Mouse (Mus musculus): Measurements from ENCODE around the gene Sod2. TPM values are rescaled to one million over a fixed set of nuclear protein-coding genes. Genes with fewer than 3 reads are reported as not detected.

The Sod2 gene
- polyA plus RNA-seq, 1 experiment from 2014 or later: 120 TPM

DNA sequence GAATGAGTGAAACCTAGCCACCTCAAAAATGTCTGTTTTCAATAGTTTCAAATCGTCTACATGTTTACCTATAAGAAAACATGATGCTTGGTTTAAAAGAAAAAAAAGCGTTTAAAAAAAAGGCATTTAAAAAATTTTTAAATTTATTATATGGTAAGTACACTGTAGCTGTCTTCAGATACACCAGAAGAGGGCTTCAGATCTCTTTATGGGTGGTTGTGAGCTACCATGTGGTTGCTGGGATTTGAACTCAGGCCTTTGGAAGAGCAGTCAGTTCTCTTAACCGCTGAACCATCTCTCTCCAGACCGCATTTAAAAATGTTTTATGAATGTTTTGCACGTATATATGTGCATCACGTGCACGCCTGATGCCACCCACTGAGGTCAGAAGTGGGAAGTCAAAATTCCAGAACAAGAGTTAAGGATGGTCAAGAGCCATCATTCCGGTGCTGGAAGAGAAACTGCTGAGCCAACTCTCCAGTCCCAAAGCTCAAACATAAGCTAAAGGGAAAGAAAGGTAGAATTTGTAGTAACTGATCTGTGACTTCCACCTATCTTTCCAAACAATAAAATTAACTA lies 16.0 kb upstream of the Sod2 start:
- peak overlapping the region; percentile 99 for H3K9ac ChIP-seq (ENCODE audit: low read depth, low read length)
- no peaks in the 10 kb centered on the region for H3K36me3 ChIP-seq (ENCODE audit: control insufficient read depth, insufficient read depth, low read length)
- H3K4me3 ChIP-seq (ENCODE audit: low read depth, low read length): peak overlapping the region; percentile 98
- no peaks in the 10 kb centered on the region for H3K27me3 ChIP-seq (ENCODE audit: control insufficient read depth, insufficient read depth, low read length)
- peak overlapping the region; percentile 57 for H3K4me2 ChIP-seq (replicated peaks; ENCODE audit: low read depth, low read length)
- no peaks in the 10 kb centered on the region for H3K4me1 ChIP-seq (replicated peaks; ENCODE audit: control insufficient read depth, insufficient read depth, low read length)
- no peak for ATAC-seq (ENCODE audit: low FRiP score)
- 65% methylated on average over 8 of the region's 8 CpGs for WGBS
- H3K27ac ChIP-seq (ENCODE audit: low read depth, low read length): no peak overlapping the region
- DNase-seq (ENCODE audit: low spot score): peak; percentile 15
- H3K9me3 ChIP-seq (ENCODE audit: control insufficient read depth, low read length): no peaks in the 10 kb centered on the region

DNA sequence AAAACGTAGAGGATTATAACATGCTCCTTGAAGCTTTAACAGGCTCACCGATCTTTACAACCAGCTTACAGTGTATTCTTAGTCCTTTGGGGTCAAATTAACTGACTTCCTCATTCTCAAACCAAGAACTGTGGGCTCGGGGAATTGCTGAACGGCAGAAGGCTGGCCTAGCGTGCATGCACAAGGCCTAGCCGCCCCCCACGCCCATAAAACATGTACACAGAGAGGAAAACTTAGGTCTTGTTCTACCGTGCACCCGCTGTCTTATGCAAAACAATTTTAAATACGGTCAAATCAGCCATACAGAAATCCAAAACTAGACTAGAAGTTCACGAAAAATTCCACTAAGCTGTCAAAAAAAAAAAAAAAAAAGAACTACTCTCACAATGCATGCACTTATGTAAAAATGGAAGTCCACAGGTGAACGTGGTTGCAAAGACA lies 15.4 kb upstream of the Sod2 start:
- H3K4me1 ChIP-seq (replicated peaks; ENCODE audit: control insufficient read depth, insufficient read depth, low read length): no peaks in the 10 kb centered on the region
- no peak for ATAC-seq (ENCODE audit: low FRiP score)
- no peaks in the 10 kb centered on the region for H3K9me3 ChIP-seq (ENCODE audit: control insufficient read depth, low read length)
- H3K27ac ChIP-seq (ENCODE audit: low read depth, low read length): peak overlapping the region; percentile 99
- H3K36me3 ChIP-seq (ENCODE audit: control insufficient read depth, insufficient read depth, low read length): no peaks in the 10 kb centered on the region
- peak overlapping the region; percentile 99 for H3K9ac ChIP-seq (ENCODE audit: low read depth, low read length)
- DNase-seq (ENCODE audit: low spot score): peak; percentile 40
- peak overlapping the region; percentile 98 for H3K4me3 ChIP-seq (ENCODE audit: low read depth, low read length)
- WGBS: 6% methylated on average over 12 of the region's 12 CpGs
- peak overlapping the region; percentile 57 for H3K4me2 ChIP-seq (replicated peaks; ENCODE audit: low read depth, low read length)
- no peaks in the 10 kb centered on the region for H3K27me3 ChIP-seq (ENCODE audit: control insufficient read depth, insufficient read depth, low read length)

DNA sequence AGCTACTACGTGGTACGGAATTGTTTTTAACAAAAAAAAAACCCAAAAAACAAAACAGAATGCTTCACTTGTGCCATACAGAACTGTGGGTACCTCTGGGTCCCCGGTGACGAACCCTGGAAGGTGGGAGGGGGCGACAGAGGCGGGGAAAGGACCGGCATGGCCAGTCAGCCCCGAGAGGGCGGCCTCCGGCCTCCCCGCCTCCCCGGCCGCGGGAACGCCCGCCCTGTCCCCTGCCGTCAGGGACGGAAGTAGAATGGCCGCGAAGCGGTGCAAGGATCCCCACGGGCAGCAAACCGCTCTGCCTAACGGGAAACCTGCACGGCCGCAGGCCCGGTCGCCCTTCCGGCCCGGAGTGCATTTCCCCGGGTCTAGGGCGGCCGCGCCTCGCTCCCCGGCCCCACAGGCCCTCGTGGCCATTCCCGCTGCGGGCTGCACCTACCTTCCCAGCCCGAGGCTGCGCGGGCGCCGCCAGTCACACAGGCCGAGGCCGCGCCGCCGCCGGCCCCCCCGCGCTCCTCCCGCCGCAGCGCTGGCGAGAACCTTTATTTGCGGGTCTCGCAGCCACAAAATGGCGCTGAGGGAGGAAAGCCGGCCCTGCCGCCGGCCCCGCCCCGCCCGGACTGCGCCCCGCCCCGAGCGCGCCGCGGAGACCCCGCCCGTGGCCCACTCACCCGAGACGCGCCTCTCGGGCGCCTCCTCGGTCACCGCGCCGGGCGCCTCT lies 14.8 kb upstream of the Sod2 start:
- Histone ChIP-seq H3K9me3 (ENCODE audit: control insufficient read depth, low read length) (no peaks in the 10 kb centered on the region), H3K9ac (ENCODE audit: low read depth, low read length) (peak overlapping the region; percentile 99), H3K27me3 (ENCODE audit: control insufficient read depth, insufficient read depth, low read length) (no peaks in the 10 kb centered on the region), H3K4me1 (replicated peaks; ENCODE audit: control insufficient read depth, insufficient read depth, low read length) (no peaks in the 10 kb centered on the region), H3K4me2 (replicated peaks; ENCODE audit: low read depth, low read length) (peak overlapping the region; percentile 57), H3K36me3 (ENCODE audit: control insufficient read depth, insufficient read depth, low read length) (no peaks in the 10 kb centered on the region), H3K27ac (ENCODE audit: low read depth, low read length) (peak overlapping the region; percentile 99), H3K4me3 (ENCODE audit: low read depth, low read length) (peak overlapping the region; percentile 98)
- DNase-seq (ENCODE audit: low spot score): peak; percentile 87
- under 1% methylated on average over 73 of the region's 84 CpGs for WGBS
- peak; percentile 96 for ATAC-seq (ENCODE audit: low FRiP score)

DNA sequence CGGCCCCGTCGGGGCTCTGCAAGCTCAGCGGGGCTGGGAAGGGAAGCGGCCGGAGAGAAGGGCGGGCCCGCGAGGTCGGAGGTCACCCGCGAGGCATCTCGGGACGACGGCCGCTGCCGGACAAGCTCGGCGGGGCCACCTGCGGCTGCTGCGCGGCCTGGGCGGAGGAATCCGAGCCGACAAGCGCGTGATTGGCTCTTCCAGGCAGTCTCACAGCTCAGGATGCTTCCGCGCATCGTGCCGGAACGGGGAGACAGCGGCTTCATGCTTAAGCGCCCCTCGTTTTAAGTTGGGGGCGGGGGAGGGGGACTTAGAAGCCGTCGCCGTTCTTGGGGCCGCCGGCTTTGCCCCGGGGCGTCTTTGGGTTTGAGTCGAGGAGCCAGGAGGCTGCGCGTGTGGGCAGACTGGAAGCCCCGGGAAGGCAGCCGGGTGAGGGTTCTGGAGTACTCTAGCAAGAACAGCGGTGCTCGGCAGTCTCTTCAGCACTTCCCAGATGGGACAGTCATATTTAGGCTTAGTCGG lies 14.1 kb upstream of the Sod2 start:
- H3K4me3 ChIP-seq (ENCODE audit: low read depth, low read length): peak overlapping the region; percentile 98
- DNase-seq (ENCODE audit: low spot score): peak; percentile 92

DNA sequence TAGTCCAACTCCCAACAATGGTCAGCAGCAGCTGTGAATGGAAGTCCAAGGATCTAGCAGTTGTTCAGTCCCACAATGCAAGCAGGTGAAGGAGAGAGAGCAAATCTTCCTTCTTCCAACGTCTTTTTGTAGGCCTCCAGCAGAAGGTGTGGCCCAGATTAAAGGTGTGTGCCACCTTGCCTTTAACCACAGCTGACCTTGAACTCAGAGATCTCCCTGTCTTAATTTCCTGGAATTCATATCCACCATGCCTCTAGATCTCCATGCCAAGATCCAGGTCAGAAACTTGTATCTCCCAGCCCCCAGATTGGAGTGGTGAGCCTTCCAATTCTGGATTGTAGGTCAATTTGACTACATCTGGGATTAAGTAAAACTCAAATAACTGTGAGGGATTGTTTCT lies 12.6 kb upstream of the Sod2 start, which contains the start of gene Wtap:
Wtap (minus strand) TSS at position 101 of the 400 bp plus-strand sequence.
- 85% methylated on average over 1 of the region's 1 CpGs for WGBS

More for the DNA sequence above, 14.1 kb upstream of the Sod2 start:
- Histone ChIP-seq H3K9ac (ENCODE audit: low read depth, low read length) (peak overlapping the region; percentile 99), H3K27ac (ENCODE audit: low read depth, low read length) (peak overlapping the region; percentile 99), H3K9me3 (ENCODE audit: control insufficient read depth, low read length) (no peaks in the 10 kb centered on the region), H3K27me3 (ENCODE audit: control insufficient read depth, insufficient read depth, low read length) (no peaks in the 10 kb centered on the region), H3K4me2 (replicated peaks; ENCODE audit: low read depth, low read length) (peak overlapping the region; percentile 37), H3K36me3 (ENCODE audit: control insufficient read depth, insufficient read depth, low read length) (no peaks in the 10 kb centered on the region), H3K4me1 (replicated peaks; ENCODE audit: control insufficient read depth, insufficient read depth, low read length) (no peaks in the 10 kb centered on the region)
- WGBS: under 1% methylated on average over 50 of the region's 51 CpGs
- ATAC-seq (ENCODE audit: low FRiP score): peak; percentile 87

DNA sequence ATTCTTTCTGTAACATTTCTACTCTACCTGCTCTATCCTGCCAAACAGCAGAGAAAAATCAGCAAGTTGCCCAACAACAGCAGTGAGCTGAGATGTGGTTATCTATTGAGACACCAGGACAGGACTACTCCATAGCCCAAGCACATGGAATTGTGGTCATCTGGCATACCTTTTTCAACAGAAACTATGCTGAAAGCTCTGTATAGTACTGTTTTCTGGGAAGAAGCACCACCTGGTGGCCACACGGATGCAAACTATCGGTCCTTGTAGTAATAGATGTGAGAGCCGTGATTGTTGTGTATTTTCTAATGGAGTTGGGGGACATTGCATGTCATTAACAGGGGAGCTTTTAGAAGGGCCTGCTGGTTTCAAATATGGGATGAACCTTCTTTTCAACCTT lies 10.3 kb upstream of the Sod2 start:
- Histone ChIP-seq H3K4me1 (replicated peaks; ENCODE audit: control insufficient read depth, insufficient read depth, low read length) (no peaks in the 10 kb centered on the region), H3K4me2 (replicated peaks; ENCODE audit: low read depth, low read length) (no peak overlapping the region), H3K36me3 (ENCODE audit: control insufficient read depth, insufficient read depth, low read length) (no peaks in the 10 kb centered on the region), H3K27me3 (ENCODE audit: control insufficient read depth, insufficient read depth, low read length) (no peaks in the 10 kb centered on the region), H3K27ac (ENCODE audit: low read depth, low read length) (no peak overlapping the region), H3K9me3 (ENCODE audit: control insufficient read depth, low read length) (no peaks in the 10 kb centered on the region), H3K9ac (ENCODE audit: low read depth, low read length) (no peak overlapping the region), H3K4me3 (ENCODE audit: low read depth, low read length) (no peak overlapping the region)
- 26% methylated on average over 3 of the region's 3 CpGs for WGBS
- no peak for ATAC-seq (ENCODE audit: low FRiP score)
- peak; percentile 38 for DNase-seq (ENCODE audit: low spot score)

More for the DNA sequence above, 12.6 kb upstream of the Sod2 start, which contains the start of gene Wtap:
- DNase-seq (ENCODE audit: low spot score) (no peak), ATAC-seq (ENCODE audit: low FRiP score) (no peak)
- peak within 1 kb of the TSS; percentile 37 for H3K4me2 ChIP-seq (replicated peaks; ENCODE audit: low read depth, low read length)
- H3K9ac ChIP-seq (ENCODE audit: low read depth, low read length): no peak within 1 kb of the TSS; the same call in 1 of the 2 replicates
- no peaks in the 10 kb centered on the region for H3K9me3 ChIP-seq (ENCODE audit: control insufficient read depth, low read length)
- H3K27me3 ChIP-seq (ENCODE audit: control insufficient read depth, insufficient read depth, low read length): no peaks in the 10 kb centered on the region
- peak within 1 kb of the TSS; percentile 99; the same call in 1 of the 2 replicates for H3K27ac ChIP-seq (ENCODE audit: low read depth, low read length)
- peak within 1 kb of the TSS; percentile 98 for H3K4me3 ChIP-seq (ENCODE audit: low read depth, low read length)
- no peaks in the 10 kb centered on the region for H3K4me1 ChIP-seq (replicated peaks; ENCODE audit: control insufficient read depth, insufficient read depth, low read length)
- H3K36me3 ChIP-seq (ENCODE audit: control insufficient read depth, insufficient read depth, low read length): no peaks in the 10 kb centered on the region

DNA sequence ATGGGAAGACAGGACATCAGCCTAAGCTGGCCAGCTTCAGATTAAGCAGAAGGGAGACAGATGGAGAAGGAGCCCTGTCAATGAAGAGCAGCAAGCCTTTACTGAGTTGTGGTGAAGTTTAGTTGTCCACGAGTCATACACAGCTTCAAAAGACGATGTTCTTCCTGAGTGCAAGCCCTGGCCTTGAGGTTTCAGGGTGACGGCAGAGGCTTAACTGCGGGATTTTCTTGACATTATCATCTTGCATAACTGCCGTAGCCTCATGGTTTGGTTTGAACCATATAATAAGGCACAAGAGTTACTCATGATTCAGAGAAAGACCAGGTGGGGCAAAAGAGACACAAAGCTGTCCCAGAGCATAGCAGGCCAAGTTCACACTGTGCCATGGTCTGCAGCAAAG lies 8.8 kb upstream of the Sod2 start:
- H3K4me2 ChIP-seq (replicated peaks; ENCODE audit: low read depth, low read length): no peak overlapping the region
- whole genome bisulfite sequencing: 91% methylated on average over 5 of the region's 5 CpGs
- no peaks in the 10 kb centered on the region for H3K4me1 ChIP-seq (replicated peaks; ENCODE audit: control insufficient read depth, insufficient read depth, low read length)
- no peak for ATAC-seq (ENCODE audit: low FRiP score)
- no peak overlapping the region for H3K4me3 ChIP-seq (ENCODE audit: low read depth, low read length)
- no peak for DNase-seq (ENCODE audit: low spot score)
- H3K36me3 ChIP-seq (ENCODE audit: control insufficient read depth, insufficient read depth, low read length): no peaks in the 10 kb centered on the region
- no peak overlapping the region for H3K27ac ChIP-seq (ENCODE audit: low read depth, low read length)
- no peak overlapping the region for H3K9ac ChIP-seq (ENCODE audit: low read depth, low read length)
- H3K27me3 ChIP-seq (ENCODE audit: control insufficient read depth, insufficient read depth, low read length): no peaks in the 10 kb centered on the region
- H3K9me3 ChIP-seq (ENCODE audit: control insufficient read depth, low read length): no peaks in the 10 kb centered on the region

DNA sequence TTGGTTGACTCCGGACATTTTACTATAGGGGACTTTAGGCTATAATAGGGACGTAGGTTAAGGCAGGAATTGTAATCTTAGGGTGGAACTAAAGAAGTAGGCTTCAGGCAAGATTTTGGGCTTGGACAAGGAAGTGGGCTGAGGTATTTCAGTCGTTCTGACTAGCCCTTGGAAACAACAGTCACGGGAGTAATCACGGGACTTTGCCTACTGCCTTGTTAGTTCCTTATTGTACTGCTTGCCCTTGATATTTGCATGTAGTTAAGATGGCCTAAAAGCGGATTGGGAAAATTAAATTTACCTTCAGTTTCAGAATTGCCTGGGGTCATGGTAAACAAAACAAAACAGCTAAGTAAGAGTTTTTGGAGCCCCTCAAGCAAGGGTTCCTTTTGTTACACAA lies 7.6 kb upstream of the Sod2 start:
- Histone ChIP-seq H3K4me2 (replicated peaks; ENCODE audit: low read depth, low read length) (no peak overlapping the region), H3K9me3 (ENCODE audit: control insufficient read depth, low read length) (no peaks in the 10 kb centered on the region), H3K9ac (ENCODE audit: low read depth, low read length) (no peak overlapping the region), H3K4me1 (replicated peaks; ENCODE audit: control insufficient read depth, insufficient read depth, low read length) (no peaks in the 10 kb centered on the region), H3K27ac (ENCODE audit: low read depth, low read length) (no peak overlapping the region), H3K27me3 (ENCODE audit: control insufficient read depth, insufficient read depth, low read length) (no peaks in the 10 kb centered on the region), H3K36me3 (ENCODE audit: control insufficient read depth, insufficient read depth, low read length) (no peaks in the 10 kb centered on the region), H3K4me3 (ENCODE audit: low read depth, low read length) (no peak overlapping the region)
- DNase-seq (ENCODE audit: low spot score): no peak
- WGBS: 78% methylated on average over 6 of the region's 6 CpGs
- ATAC-seq (ENCODE audit: low FRiP score): no peak

Data from hindbrain, embryonic 11.5 days (tissue).